Mouse (Mus musculus) kidney, postnatal 0 days (tissue): ENCODE measurements around the gene Ubxn1. TPM values are rescaled to one million over a fixed set of nuclear protein-coding genes. Genes with fewer than 3 reads are reported as not detected.

Source experiments
- ATAC-seq: fragments of 200-750 bp; cut with Nextera tagmentation; replicated peaks from 2 replicates; pipeline ENCODE4 v1.8.0; 2017; ENCODE audit warnings: low read depth, moderate number of reproducible peaks, moderate TSS enrichment, moderate library complexity; ENCODE audit not compliant: low FRiP score
- DNase-seq: peaks from one replicate; pipeline ENCODE4 v3.0.0-alpha.2; 2016; ENCODE audit warnings: low spot score
- H3K27ac ChIP-seq: fragments of 300-500 bp; sonication (generic); 2 replicates; pipeline ENCODE4 v1.5.1; 2014; ENCODE audit warnings: mild to moderate bottlenecking
- H3K27me3 ChIP-seq: fragments of 300-500 bp; sonication (generic); 2 replicates; pipeline ENCODE4 v1.6.1; 2014; ENCODE audit warnings: low read length, mixed read lengths; ENCODE audit not compliant: insufficient read depth
- H3K36me3 ChIP-seq: fragments of 300-500 bp; sonication (generic); 2 replicates; pipeline ENCODE4 v1.6.1; 2014; ENCODE audit warnings: low read length, mixed read lengths; ENCODE audit not compliant: insufficient read depth
- H3K4me1 ChIP-seq: fragments of 300-500 bp; sonication (generic); replicated peaks from 2 replicates; pipeline ENCODE4 v1.6.1; 2014; ENCODE audit warnings: antibody characterized with exemption, low read length, mixed read lengths; ENCODE audit not compliant: insufficient read depth
- H3K4me2 ChIP-seq: fragments of 300-500 bp; sonication (generic); 2 replicates; pipeline ENCODE4 v1.6.1; 2014; ENCODE audit warnings: mild to moderate bottlenecking, low read length, moderate library complexity, mixed read lengths
- H3K4me3 ChIP-seq: fragments of 300-500 bp; sonication (generic); replicated peaks from 2 replicates; pipeline ENCODE4 v1.5.1; 2014; ENCODE audit warnings: low read depth, low read length
- H3K9ac ChIP-seq: fragments of 300-500 bp; sonication (generic); 2 replicates; pipeline ENCODE4 v1.6.1; 2014; ENCODE audit warnings: low read depth, low read length
- H3K9me3 ChIP-seq: fragments of 300-500 bp; sonication (generic); replicated peaks from 2 replicates; pipeline ENCODE4 v1.6.1; 2016; ENCODE audit warnings: low read length, inconsistent platforms, mixed read lengths
- CTCF ChIP-seq: IDR thresholded peaks from 2 replicates; pipeline ENCODE4 v1.5.1; 2016; ENCODE audit warnings: antibody characterized with exemption, low read depth, mild to moderate bottlenecking, moderate library complexity
- WGBS: fragments of 180-500 bp; shearing (Covaris S2); extraction: QIAGEN DNeasy Blood & Tissue Kit; methylation state at CpG from one replicate; pipeline ENCODE4 v1.1.7; 2014; 5-methylcytosine and 5-hydroxymethylcytosine counted together
- polyA plus RNA-seq: library from polyadenylated mRNA; unstranded; fragments of >200 nt; fragmentation: Nextera tagmentation; extraction: Ambion mirVana; gene quantifications from 2 replicates; pipeline ENCODE4 v1.2.1, GENCODE M21; 2015

Ubxn1 gene
- polyA plus RNA-seq, 1 experiment from 2014 or later = 195 TPM

DNA sequence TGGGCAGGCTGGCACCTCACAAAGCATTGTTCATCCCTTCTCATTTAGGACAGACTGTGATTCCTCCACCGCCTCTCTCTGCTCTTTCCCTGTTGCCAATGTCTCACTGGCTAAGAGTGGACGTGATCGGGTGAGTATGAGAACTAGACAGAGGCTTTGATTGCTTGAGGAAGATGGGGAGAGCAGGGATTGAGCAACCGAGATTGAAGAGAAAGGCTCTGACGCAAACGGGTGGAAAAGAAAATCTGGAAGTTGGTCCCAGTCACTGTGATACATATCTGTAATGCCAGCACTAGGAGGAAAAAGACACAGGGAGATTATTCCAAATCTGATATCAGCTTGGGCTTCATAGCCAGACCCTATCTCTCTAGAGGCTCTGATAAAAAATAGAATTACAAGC, 28.3 kb upstream of the Ubxn1 start:
- no peak for ATAC-seq
- Histone ChIP-seq H3K4me1 (peaks cover 23% of the 10 kb centered on the region), H3K27me3 (no peaks in the 10 kb centered on the region), H3K4me2 (no peak overlapping the region), H3K4me3 (no peak overlapping the region), H3K9me3 (no peaks in the 10 kb centered on the region), H3K36me3 (0 out of 2 replicates have a peak, but pooled peaks cover 20% of the 10 kb centered on the region), H3K9ac (no peak overlapping the region), H3K27ac (no peak overlapping the region)
- no peak for TF ChIP-seq CTCF
- DNase-seq = no peak
- 90% methylated on average over 6 of the region's 6 CpGs for WGBS

GRCm38 (mm10) chr19:8844371-8845129, 26.7 kb upstream of the Ubxn1 start:
- H3K36me3 ChIP-seq = 0 out of 2 replicates have a peak, but pooled peaks cover 20% of the 10 kb centered on the region
- DNase-seq = peak; percentile 90
- ATAC-seq = no peak
- H3K27me3 ChIP-seq = no peaks in the 10 kb centered on the region
- H3K4me3 ChIP-seq = no peak overlapping the region
- no peak overlapping the region for H3K4me2 ChIP-seq
- no peak overlapping the region for H3K27ac ChIP-seq
- H3K9me3 ChIP-seq = no peaks in the 10 kb centered on the region
- peaks cover 11% of the 10 kb centered on the region for H3K4me1 ChIP-seq
- no peak overlapping the region for H3K9ac ChIP-seq
- TF ChIP-seq CTCF = peak; percentile 85
- 60% methylated on average over 5 of the region's 5 CpGs for WGBS

DNA sequence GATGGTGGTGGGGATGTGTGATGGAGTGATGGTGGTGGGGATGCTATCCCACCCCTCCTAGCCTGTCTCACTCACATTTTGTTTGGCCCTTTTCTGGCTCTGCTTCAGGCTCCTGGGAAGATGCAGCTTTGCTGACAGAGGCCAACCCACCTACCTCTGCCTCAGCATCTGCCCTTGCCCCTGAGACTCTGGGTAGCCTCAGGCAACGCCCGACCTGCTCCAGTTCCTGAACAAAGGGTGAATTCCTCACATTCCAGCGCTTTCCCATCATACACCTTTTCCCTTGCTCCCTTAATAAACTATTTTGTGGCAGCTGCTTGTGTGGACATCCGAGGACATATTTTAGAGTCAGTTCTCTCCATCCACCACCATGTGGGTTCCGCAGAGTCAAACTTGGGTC, 22.9 kb upstream of the Ubxn1 start:
- Histone ChIP-seq H3K27ac (no peak overlapping the region), H3K4me1 (no peaks in the 10 kb centered on the region), H3K36me3 (0 out of 2 replicates have a peak, but pooled peaks cover 18% of the 10 kb centered on the region), H3K4me3 (no peak overlapping the region), H3K9me3 (no peaks in the 10 kb centered on the region), H3K9ac (no peak overlapping the region), H3K27me3 (no peaks in the 10 kb centered on the region), H3K4me2 (no peak overlapping the region)
- WGBS = 67% methylated on average over 5 of the region's 5 CpGs
- DNase-seq (no peak), ATAC-seq (no peak)
- TF ChIP-seq CTCF = no peak

- Histone ChIP-seq H3K36me3 (0 out of 2 replicates have a peak, but pooled peaks cover 14% of the 10 kb centered on the region), H3K4me2 (no peak within 1 kb of the TSS), H3K27ac (peak within 1 kb of the TSS; percentile 8), H3K4me3 (no peak within 1 kb of the TSS), H3K4me1 (no peaks in the 10 kb centered on the region), H3K9me3 (no peaks in the 10 kb centered on the region), H3K9ac (no peak within 1 kb of the TSS), H3K27me3 (no peaks in the 10 kb centered on the region)
- TF ChIP-seq CTCF = no peak
- DNase-seq = peak; percentile 84
- WGBS = 28% methylated on average over 7 of the region's 7 CpGs
- peak; percentile 87 for ATAC-seq
Observed at GRCm38 (mm10) chr19:8850402-8850901, 20.8 kb upstream of the Ubxn1 start, which contains the start of gene Lrrn4cl. Gene Lrrn4cl, plus strand, starts transcription at chr19:8850768.

- H3K9ac ChIP-seq = no peak overlapping the region
- H3K4me1 ChIP-seq = no peaks in the 10 kb centered on the region
- no peak overlapping the region for H3K4me2 ChIP-seq
- ATAC-seq = no peak
- H3K27ac ChIP-seq = no peak overlapping the region
- DNase-seq = no peak
- H3K27me3 ChIP-seq = no peaks in the 10 kb centered on the region
- WGBS = 61% methylated on average over 7 of the region's 7 CpGs
- 0 out of 2 replicates have a peak, but pooled peaks cover 9% of the 10 kb centered on the region for H3K36me3 ChIP-seq
- H3K9me3 ChIP-seq = no peaks in the 10 kb centered on the region
- peak; percentile 4; the same call in 1 of the 2 replicates for TF ChIP-seq CTCF
- H3K4me3 ChIP-seq = no peak overlapping the region
Observed at GRCm38 (mm10) chr19:8851639-8852038, 19.7 kb upstream of the Ubxn1 start.

- Histone ChIP-seq H3K4me3 (no peak overlapping the region), H3K9me3 (no peaks in the 10 kb centered on the region), H3K4me2 (no peak overlapping the region), H3K9ac (no peak overlapping the region), H3K36me3 (0 out of 2 replicates have a peak, but pooled peaks cover 4% of the 10 kb centered on the region), H3K4me1 (no peaks in the 10 kb centered on the region), H3K27me3 (no peaks in the 10 kb centered on the region), H3K27ac (no peak overlapping the region)
- WGBS = 51% methylated on average over 10 of the region's 10 CpGs
- DNase-seq = no peak
- ATAC-seq = no peak
- no peak for TF ChIP-seq CTCF
Observed at GRCm38 (mm10) chr19:8852236-8852928, 18.9 kb upstream of the Ubxn1 start.
